Mouse (Mus musculus): Measurements from ENCODE around the gene Bin2.

The Bin2 gene

GRCm38 (mm10) chr15:100669337-100669736 lies at the start of gene Bin2:
Bin2 (minus strand) TSS chr15:100669553.
- peak; percentile 66 for DNase-seq (ENCODE audit: low read depth, low spot score)

GRCm38 (mm10) chr15:100718572-100718971 lies 49.2 kb upstream of the Bin2 start:
- peak; percentile 62 for DNase-seq (ENCODE audit: low read depth, low spot score)

- no peak for DNase-seq (ENCODE audit: low read depth, low spot score)
Measured at GRCm38 (mm10) chr15:100717933-100718332, 48.6 kb upstream of the Bin2 start.

- DNase-seq (ENCODE audit: low read depth, low spot score): no peak
Measured at GRCm38 (mm10) chr15:100715399-100715993, 46.1 kb upstream of the Bin2 start.

GRCm38 (mm10) chr15:100714470-100714869 lies 45.1 kb upstream of the Bin2 start:
- no peak for DNase-seq (ENCODE audit: low read depth, low spot score)

GRCm38 (mm10) chr15:100710838-100711237 lies 41.5 kb upstream of the Bin2 start:
- no peak for DNase-seq (ENCODE audit: low read depth, low spot score)

- no peak for DNase-seq (ENCODE audit: low read depth, low spot score)
Measured at GRCm38 (mm10) chr15:100708433-100709078, 39.2 kb upstream of the Bin2 start.

GRCm38 (mm10) chr15:100706226-100706625 lies 36.9 kb upstream of the Bin2 start:
- no peak for DNase-seq (ENCODE audit: low read depth, low spot score)

- no peak for DNase-seq (ENCODE audit: low read depth, low spot score)
Measured at GRCm38 (mm10) chr15:100705376-100705775, 36.0 kb upstream of the Bin2 start.

GRCm38 (mm10) chr15:100703913-100704312 lies 34.6 kb upstream of the Bin2 start:
- no peak for DNase-seq (ENCODE audit: low read depth, low spot score)

GRCm38 (mm10) chr15:100701856-100702255 lies 32.5 kb upstream of the Bin2 start:
- no peak for DNase-seq (ENCODE audit: low read depth, low spot score)

GRCm38 (mm10) chr15:100701108-100701507 lies 31.8 kb upstream of the Bin2 start:
- DNase-seq (ENCODE audit: low read depth, low spot score): no peak

GRCm38 (mm10) chr15:100700424-100700823 lies 31.1 kb upstream of the Bin2 start:
- DNase-seq (ENCODE audit: low read depth, low spot score): no peak

- DNase-seq (ENCODE audit: low read depth, low spot score): peak; percentile 87
Measured at GRCm38 (mm10) chr15:100699386-100699785, 30.0 kb upstream of the Bin2 start.

GRCm38 (mm10) chr15:100698078-100698477 lies 28.7 kb upstream of the Bin2 start:
- DNase-seq (ENCODE audit: low read depth, low spot score): no peak

GRCm38 (mm10) chr15:100694406-100694805 lies 25.1 kb upstream of the Bin2 start:
- no peak for DNase-seq (ENCODE audit: low read depth, low spot score)

- DNase-seq (ENCODE audit: low read depth, low spot score): no peak
Measured at GRCm38 (mm10) chr15:100691990-100692389, 22.6 kb upstream of the Bin2 start.

- no peak for DNase-seq (ENCODE audit: low read depth, low spot score)
Measured at GRCm38 (mm10) chr15:100687430-100687971, 18.1 kb upstream of the Bin2 start, which contains the start of gene Cela1. Cela1 (minus strand) TSS chr15:100687921.

- no peak for DNase-seq (ENCODE audit: low read depth, low spot score)
Measured at GRCm38 (mm10) chr15:100686989-100687388, 17.6 kb upstream of the Bin2 start.

GRCm38 (mm10) chr15:100686434-100686833 lies 17.1 kb upstream of the Bin2 start:
- no peak for DNase-seq (ENCODE audit: low read depth, low spot score)

- no peak for DNase-seq (ENCODE audit: low read depth, low spot score)
Measured at GRCm38 (mm10) chr15:100685849-100686248, 16.5 kb upstream of the Bin2 start.

- peak; percentile 57 for DNase-seq (ENCODE audit: low read depth, low spot score)
Measured at GRCm38 (mm10) chr15:100685255-100685654, 15.9 kb upstream of the Bin2 start.

- no peak for DNase-seq (ENCODE audit: low read depth, low spot score)
Measured at GRCm38 (mm10) chr15:100684450-100684849, 15.1 kb upstream of the Bin2 start.
